Mouse (Mus musculus): Measurements from ENCODE around the gene Gm43518. TPM values are rescaled to one million over a fixed set of nuclear protein-coding genes. Genes with fewer than 3 reads are reported as not detected.

Gm43518 gene
- polyA plus RNA-seq, 1 experiment from 2014 or later: 2.4 TPM

DNA sequence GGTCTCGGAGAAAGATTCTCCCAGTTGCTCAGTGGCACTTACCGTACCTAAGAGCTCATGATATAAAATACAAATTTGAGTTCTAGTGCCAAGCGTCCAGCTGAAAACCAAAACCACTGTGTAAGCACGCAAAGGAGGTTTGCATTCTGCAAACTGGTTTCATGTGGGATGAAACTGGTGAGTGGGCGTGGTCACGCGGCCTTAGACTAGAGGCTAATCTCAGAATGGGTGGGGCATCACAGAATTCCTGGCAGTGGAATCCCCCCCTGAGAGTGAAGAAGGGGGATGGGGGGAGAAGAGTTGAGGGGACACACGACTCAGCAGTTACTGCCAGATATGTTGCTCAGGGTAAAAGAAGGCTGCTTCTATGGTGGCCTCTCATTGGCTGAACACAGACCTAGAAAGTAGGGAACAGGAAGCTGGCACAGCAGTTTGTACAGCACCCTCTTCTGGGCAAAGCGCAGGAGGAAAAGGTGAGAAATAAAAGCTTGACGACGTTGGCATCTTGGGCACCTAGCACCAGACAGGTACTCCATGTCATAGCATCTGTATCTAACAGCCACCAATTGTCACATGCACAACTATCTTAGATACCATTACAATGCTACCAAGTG, 23.1 kb upstream of the Gm43518 start:
- no peak overlapping the region for H3K4me3 ChIP-seq
- no peaks in the 10 kb centered on the region for H3K9me3 ChIP-seq
- WGBS: 67% methylated on average over 11 of the region's 11 CpGs
- DNase-seq (ENCODE audit: low spot score): no peak
- peaks cover 10% of the 10 kb centered on the region for H3K36me3 ChIP-seq
- H3K27me3 ChIP-seq (ENCODE audit: insufficient read depth, poor library complexity, severe bottlenecking): no peaks in the 10 kb centered on the region
- H3K27ac ChIP-seq: no peak overlapping the region
- peaks cover 15% of the 10 kb centered on the region for H3K4me1 ChIP-seq

DNA sequence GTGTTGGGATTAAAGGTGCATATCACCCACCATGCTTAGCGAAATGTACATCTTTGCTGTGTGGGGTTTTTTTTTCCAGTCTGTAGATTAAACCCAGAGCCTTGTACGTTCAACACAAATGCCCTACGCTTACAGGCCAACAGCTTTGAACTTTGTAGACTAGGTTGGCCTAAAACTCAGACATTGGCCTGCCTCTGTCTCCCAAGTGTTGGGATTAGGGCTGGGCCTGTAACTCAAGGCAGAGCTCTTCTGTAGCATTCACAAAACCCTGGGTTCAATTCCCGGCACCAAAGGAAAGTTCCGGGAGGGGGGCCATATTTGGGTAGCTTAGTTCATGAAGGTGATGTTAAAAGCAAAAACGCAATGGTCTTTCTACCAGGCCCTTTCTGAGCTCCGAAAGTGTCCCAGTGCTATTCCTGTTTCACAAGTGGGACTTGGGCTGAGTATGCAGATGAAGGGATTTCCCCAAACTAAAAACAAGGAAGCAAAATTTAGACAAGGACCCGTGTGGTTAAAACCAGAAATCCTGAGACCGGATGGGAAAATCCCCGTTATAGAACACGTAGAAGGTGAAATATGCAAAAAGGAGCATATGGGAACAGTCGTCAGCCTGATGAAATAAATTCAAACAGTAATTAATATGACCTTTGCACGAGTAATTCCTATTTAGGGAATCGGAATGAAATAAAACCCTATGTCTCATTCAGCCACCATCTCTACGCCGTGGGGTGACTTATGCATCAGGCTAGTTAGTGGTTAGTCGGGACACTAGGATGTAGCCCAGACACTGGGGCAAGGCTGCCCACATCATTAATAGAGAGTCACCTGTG, 20.9 kb upstream of the Gm43518 start:
- no peak for DNase-seq (ENCODE audit: low spot score)
- 74% methylated on average over 17 of the region's 17 CpGs for WGBS
- peak overlapping the region; percentile 97; the same call in 1 of the 2 replicates for H3K27ac ChIP-seq
- H3K9me3 ChIP-seq: no peaks in the 10 kb centered on the region
- H3K4me1 ChIP-seq: peaks cover 15% of the 10 kb centered on the region
- peaks cover 31% of the 10 kb centered on the region for H3K36me3 ChIP-seq
- peak overlapping the region; percentile 97; the same call in 1 of the 2 replicates for H3K4me3 ChIP-seq
- H3K27me3 ChIP-seq (ENCODE audit: insufficient read depth, poor library complexity, severe bottlenecking): no peaks in the 10 kb centered on the region

GRCm38 (mm10) chr5:123906976-123907630, 20.1 kb upstream of the Gm43518 start, which contains the start of gene Denr:
Denr (plus strand) TSS chr5:123907175.
- Histone ChIP-seq H3K4me1 (peaks cover 15% of the 10 kb centered on the region), H3K36me3 (peaks cover 38% of the 10 kb centered on the region), H3K27me3 (ENCODE audit: insufficient read depth, poor library complexity, severe bottlenecking) (no peaks in the 10 kb centered on the region), H3K27ac (peak within 1 kb of the TSS; percentile 97), H3K9me3 (no peaks in the 10 kb centered on the region), H3K4me3 (peak within 1 kb of the TSS; percentile 97)
- WGBS: 0% methylated on average over 61 of the region's 61 CpGs
- peak; percentile 99 for DNase-seq (ENCODE audit: low spot score)

GRCm38 (mm10) chr5:123907631-123907977, 19.6 kb upstream of the Gm43518 start:
- Histone ChIP-seq H3K4me3 (peak overlapping the region; percentile 97), H3K27me3 (ENCODE audit: insufficient read depth, poor library complexity, severe bottlenecking) (no peaks in the 10 kb centered on the region), H3K9me3 (no peaks in the 10 kb centered on the region), H3K36me3 (peaks cover 43% of the 10 kb centered on the region), H3K4me1 (peaks cover 15% of the 10 kb centered on the region), H3K27ac (peak overlapping the region; percentile 97)
- WGBS: 5% methylated on average over 10 of the region's 10 CpGs
- DNase-seq (ENCODE audit: low spot score): no peak

GRCm38 (mm10) chr5:123914852-123915251, 12.4 kb upstream of the Gm43518 start:
- Histone ChIP-seq H3K27me3 (ENCODE audit: insufficient read depth, poor library complexity, severe bottlenecking) (no peaks in the 10 kb centered on the region), H3K9me3 (no peaks in the 10 kb centered on the region), H3K4me1 (peaks cover 11% of the 10 kb centered on the region; the same call in 1 of the 2 replicates), H3K4me3 (no peak overlapping the region), H3K27ac (no peak overlapping the region), H3K36me3 (peaks cover 93% of the 10 kb centered on the region)
- no peak for DNase-seq (ENCODE audit: low spot score)
- 90% methylated on average over 3 of the region's 3 CpGs for WGBS

- 90% methylated on average over 6 of the region's 6 CpGs for WGBS
- H3K27me3 ChIP-seq (ENCODE audit: insufficient read depth, poor library complexity, severe bottlenecking): no peaks in the 10 kb centered on the region
- no peak overlapping the region for H3K4me3 ChIP-seq
- H3K27ac ChIP-seq: no peak overlapping the region
- H3K36me3 ChIP-seq: peaks cover 90% of the 10 kb centered on the region
- no peak for DNase-seq (ENCODE audit: low spot score)
- H3K4me1 ChIP-seq: no peaks in the 10 kb centered on the region
- no peaks in the 10 kb centered on the region for H3K9me3 ChIP-seq
Observed at GRCm38 (mm10) chr5:123922112-123922511, 5.1 kb upstream of the Gm43518 start.

DNA sequence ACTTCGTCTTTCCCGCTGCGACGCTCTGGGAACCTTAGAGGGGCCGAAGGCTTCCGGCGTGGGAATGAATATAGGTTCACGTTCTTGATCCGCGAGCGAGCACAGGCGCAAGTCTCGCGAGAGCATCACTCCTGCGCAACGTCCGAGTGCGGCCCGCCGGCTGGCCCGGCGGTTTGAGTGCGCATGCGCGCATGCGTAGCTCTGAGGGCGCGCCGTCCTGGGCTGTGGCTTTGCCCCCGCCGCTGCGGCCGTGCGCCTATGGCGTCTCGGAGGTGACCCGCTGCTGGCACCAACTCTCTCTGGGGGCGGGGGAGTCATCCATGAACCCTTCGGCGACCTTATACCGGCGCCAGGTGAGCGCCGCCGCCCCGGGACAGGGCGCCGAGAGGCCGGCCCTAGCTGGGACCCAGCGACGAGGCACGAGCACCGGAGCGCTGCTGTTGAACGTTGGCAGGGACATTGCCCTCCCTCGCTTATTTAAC, 3.3 kb downstream of the Gm43518 start, which contains the start of gene Ccdc62:
TSS of gene Ccdc62 (plus strand) at position 172 of the 482 bp plus-strand sequence.
- WGBS: under 1% methylated on average over 56 of the region's 56 CpGs
- peaks cover 8% of the 10 kb centered on the region; the same call in 1 of the 2 replicates for H3K4me1 ChIP-seq
- peak within 1 kb of the TSS; percentile 97 for H3K27ac ChIP-seq
- peak; percentile 96 for DNase-seq (ENCODE audit: low spot score)
- no peaks in the 10 kb centered on the region for H3K27me3 ChIP-seq (ENCODE audit: insufficient read depth, poor library complexity, severe bottlenecking)
- peaks cover 39% of the 10 kb centered on the region for H3K36me3 ChIP-seq
- H3K4me3 ChIP-seq: peak within 1 kb of the TSS; percentile 80
- H3K9me3 ChIP-seq: no peaks in the 10 kb centered on the region

- Histone ChIP-seq H3K4me3 (peak overlapping the region; percentile 80), H3K27me3 (ENCODE audit: insufficient read depth, poor library complexity, severe bottlenecking) (no peaks in the 10 kb centered on the region), H3K4me1 (peaks cover 11% of the 10 kb centered on the region; the same call in 1 of the 2 replicates), H3K36me3 (peaks cover 34% of the 10 kb centered on the region), H3K9me3 (no peaks in the 10 kb centered on the region), H3K27ac (peak overlapping the region; percentile 97)
- DNase-seq (ENCODE audit: low spot score): no peak
- 53% methylated on average over 13 of the region's 13 CpGs for WGBS
Observed at GRCm38 (mm10) chr5:123931131-123931530, 3.9 kb downstream of the Gm43518 start.

- Histone ChIP-seq H3K4me3 (no peak overlapping the region), H3K27me3 (ENCODE audit: insufficient read depth, poor library complexity, severe bottlenecking) (no peaks in the 10 kb centered on the region), H3K9me3 (no peaks in the 10 kb centered on the region), H3K4me1 (peaks cover 11% of the 10 kb centered on the region; the same call in 1 of the 2 replicates), H3K27ac (no peak overlapping the region), H3K36me3 (peaks cover 16% of the 10 kb centered on the region)
- no peak for DNase-seq (ENCODE audit: low spot score)
Observed at GRCm38 (mm10) chr5:123932927-123933326, 5.7 kb downstream of the Gm43518 start.

DNA sequence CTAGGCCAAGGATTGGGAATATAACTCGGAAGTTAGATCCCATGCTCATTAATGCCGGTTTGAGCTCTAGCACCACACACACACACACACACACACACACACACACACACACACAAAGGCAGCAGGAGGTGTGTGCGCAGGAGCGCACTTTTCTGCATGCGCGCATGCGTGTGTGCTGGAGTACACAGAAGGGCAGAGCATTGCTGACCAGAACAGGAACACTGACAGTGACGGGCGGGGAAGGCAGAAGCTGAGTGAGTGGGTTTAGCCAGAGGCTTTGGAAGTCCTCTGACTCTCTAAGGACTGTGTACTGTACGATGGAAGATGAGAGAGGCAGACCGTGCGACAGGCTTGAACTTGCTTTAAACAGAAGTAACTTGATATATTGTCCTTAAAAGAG, 6.3 kb downstream of the Gm43518 start:
- DNase-seq (ENCODE audit: low spot score): no peak
- Histone ChIP-seq H3K27me3 (ENCODE audit: insufficient read depth, poor library complexity, severe bottlenecking) (no peaks in the 10 kb centered on the region), H3K4me1 (peaks cover 11% of the 10 kb centered on the region; the same call in 1 of the 2 replicates), H3K36me3 (peaks cover 9% of the 10 kb centered on the region; the same call in 1 of the 2 replicates), H3K4me3 (no peak overlapping the region), H3K27ac (no peak overlapping the region), H3K9me3 (no peaks in the 10 kb centered on the region)
- WGBS: 84% methylated on average over 12 of the region's 12 CpGs

- no peaks in the 10 kb centered on the region for H3K27me3 ChIP-seq (ENCODE audit: insufficient read depth, poor library complexity, severe bottlenecking)
- H3K27ac ChIP-seq: peak overlapping the region; percentile 47; the same call in 1 of the 2 replicates
- H3K9me3 ChIP-seq: no peaks in the 10 kb centered on the region
- 0 out of 2 replicates have a peak, but pooled peaks cover 5% of the 10 kb centered on the region for H3K36me3 ChIP-seq
- peaks cover 11% of the 10 kb centered on the region; the same call in 1 of the 2 replicates for H3K4me1 ChIP-seq
- peak overlapping the region; percentile 36 for H3K4me3 ChIP-seq
- DNase-seq (ENCODE audit: low spot score): no peak
- WGBS: 26% methylated on average over 18 of the region's 18 CpGs
Observed at GRCm38 (mm10) chr5:123933957-123934591, 6.9 kb downstream of the Gm43518 start.

- Histone ChIP-seq H3K9me3 (no peaks in the 10 kb centered on the region), H3K4me3 (no peak overlapping the region), H3K27me3 (ENCODE audit: insufficient read depth, poor library complexity, severe bottlenecking) (no peaks in the 10 kb centered on the region), H3K4me1 (peaks cover 10% of the 10 kb centered on the region; the same call in 1 of the 2 replicates), H3K36me3 (no peaks in the 10 kb centered on the region), H3K27ac (no peak overlapping the region)
- WGBS: 84% methylated on average over 5 of the region's 5 CpGs
- no peak for DNase-seq (ENCODE audit: low spot score)
Observed at GRCm38 (mm10) chr5:123935931-123936330, 8.7 kb downstream of the Gm43518 start.
